Mouse (Mus musculus) CH12.LX (cell line): ENCODE results near the gene Prlh. TPM values are rescaled to one million over a fixed set of nuclear protein-coding genes. Genes with fewer than 3 reads are reported as not detected.

Source experiments
- DNase-seq: peaks from one replicate; pipeline ENCODE4 v3.0.0-alpha.2; 2013; ENCODE audit errors: extremely low read depth
- H3K27ac ChIP-seq: 2 replicates; pipeline ENCODE4 v1.5.1; 2012; ENCODE audit warnings: low read depth, mild to moderate bottlenecking, control low read depth, moderate library complexity; ENCODE audit not compliant: insufficient read depth
- H3K27me3 ChIP-seq: replicated peaks from 2 replicates; pipeline ENCODE3; 2012; ENCODE audit warnings: inconsistent platforms
- H3K36me3 ChIP-seq, 2 experiments: replicated peaks in 1 of 2; 2 replicates each; pipeline versions ENCODE3 to v1.6.1; 2012; ENCODE audit warnings: inconsistent platforms in 1 of 2, low read length in 1 of 2, mild to moderate bottlenecking in 1 of 2, mixed read lengths in 1 of 2, moderate library complexity in 1 of 2; ENCODE audit not compliant: control insufficient read depth in 1 of 2, insufficient read depth in 1 of 2
- H3K4me1 ChIP-seq, 2 experiments: 2 replicates each; pipeline ENCODE4 v1.6.1; 2012; ENCODE audit warnings: inconsistent platforms in 1 of 2, moderate library complexity in 1 of 2; ENCODE audit not compliant: insufficient read depth in 2 of 2, control insufficient read depth in 1 of 2
- H3K4me2 ChIP-seq: 2 replicates; pipeline ENCODE4 v1.6.1; 2012; ENCODE audit warnings: low read depth, mild to moderate bottlenecking, control low read depth; ENCODE audit not compliant: poor library complexity, insufficient read depth, severe bottlenecking
- H3K4me3 ChIP-seq, 3 experiments: fragments of 150-350 bp in 1 of 3; sonication (generic) in 1 of 3; replicated peaks in 1 of 3; 2 replicates each; pipeline versions ENCODE3 to v1.5.1; 2011 to 2012; ENCODE audit warnings: low read depth in 2 of 3, low read length in 2 of 3, mild to moderate bottlenecking in 2 of 3, moderate library complexity in 2 of 3, control low read depth in 1 of 3, improper control_type of control experiment in 1 of 3, inconsistent platforms in 1 of 3, mixed read lengths in 1 of 3; ENCODE audit not compliant: poor library complexity in 1 of 3
- H3K79me2 ChIP-seq: replicated peaks from 2 replicates; pipeline ENCODE4 v1.6.1; 2012; ENCODE audit warnings: mild to moderate bottlenecking, moderate library complexity; ENCODE audit not compliant: control insufficient read depth, poor library complexity, insufficient read depth, severe bottlenecking; ENCODE audit errors: extremely low read depth
- H3K9ac ChIP-seq: 2 replicates; pipeline ENCODE4 v1.6.1; 2012; ENCODE audit warnings: low read depth, mild to moderate bottlenecking, control low read depth, moderate library complexity; ENCODE audit not compliant: insufficient read depth
- H3K9me3 ChIP-seq: replicated peaks from 2 replicates; pipeline ENCODE3; 2012; ENCODE audit warnings: low read length, inconsistent platforms, mixed read lengths
- BHLHE40 ChIP-seq: IDR thresholded peaks from 2 replicates; pipeline ENCODE4 v1.6.1; 2011; ENCODE audit warnings: mild to moderate bottlenecking, low read depth, low read length, improper control_type of control experiment
- CHD2 ChIP-seq: IDR thresholded peaks from 2 replicates; pipeline ENCODE4 v1.6.1; 2011; ENCODE audit warnings: low read length, improper control_type of control experiment
- CTCF ChIP-seq, 2 experiments: IDR thresholded peaks in 1 of 2; conservative IDR thresholded peaks in 1 of 2; 2 replicates each; pipeline ENCODE4 v1.5.1; 2011 to 2012; ENCODE audit warnings: low read depth in 2 of 2, low read length in 2 of 2, improper control_type of control experiment in 1 of 2, inconsistent platforms in 1 of 2, mild to moderate bottlenecking in 1 of 2, moderate library complexity in 1 of 2
- E2F4 ChIP-seq: IDR thresholded peaks from 2 replicates; pipeline ENCODE4 v1.6.1; 2011; ENCODE audit warnings: low read depth, low read length, improper control_type of control experiment; ENCODE audit not compliant: insufficient replicate concordance
- ELF1 ChIP-seq: IDR thresholded peaks from 2 replicates; pipeline ENCODE4 v1.6.1; 2014; ENCODE audit warnings: low read depth, mild to moderate bottlenecking, inconsistent platforms, low read length, improper control_type of control experiment
- EP300 ChIP-seq: IDR thresholded peaks from 2 replicates; pipeline ENCODE4 v1.6.1; 2011; ENCODE audit warnings: low read length, improper control_type of control experiment
- GABPA ChIP-seq: IDR thresholded peaks from 2 replicates; pipeline ENCODE4 v1.6.1; 2012; ENCODE audit warnings: low read depth, low read length, improper control_type of control experiment, inconsistent platforms; ENCODE audit not compliant: insufficient replicate concordance
- IRF4 ChIP-seq: IDR thresholded peaks from 2 replicates; pipeline ENCODE4 v1.6.1; 2014; ENCODE audit warnings: low read depth, mild to moderate bottlenecking, inconsistent platforms, low read length, improper control_type of control experiment
- JUN ChIP-seq: IDR thresholded peaks from 2 replicates; pipeline ENCODE4 v1.6.1; 2011; ENCODE audit warnings: low read depth, mild to moderate bottlenecking, low read length, improper control_type of control experiment, moderate library complexity; ENCODE audit not compliant: insufficient read depth
- JUND ChIP-seq: conservative IDR thresholded peaks from 2 replicates; pipeline ENCODE4 v1.6.1; 2011; ENCODE audit warnings: low read depth, low read length, improper control_type of control experiment
- MAFK ChIP-seq: IDR thresholded peaks from 2 replicates; pipeline ENCODE4 v1.6.1; 2011; ENCODE audit warnings: low read length, improper control_type of control experiment; ENCODE audit not compliant: insufficient replicate concordance
- MAX ChIP-seq: IDR thresholded peaks from 2 replicates; pipeline ENCODE4 v1.6.1; 2011; ENCODE audit warnings: low read length, improper control_type of control experiment
- MAZ ChIP-seq: IDR thresholded peaks from 2 replicates; pipeline ENCODE4 v1.6.1; 2012; ENCODE audit warnings: low read depth, mild to moderate bottlenecking, inconsistent platforms, low read length, improper control_type of control experiment, moderate library complexity
- MXI1 ChIP-seq: IDR thresholded peaks from 2 replicates; pipeline ENCODE4 v1.6.1; 2011; ENCODE audit warnings: mild to moderate bottlenecking, low read depth, low read length, improper control_type of control experiment
- MYC ChIP-seq: IDR thresholded peaks from 2 replicates; pipeline ENCODE4 v1.6.1; 2011; ENCODE audit warnings: low read depth, mild to moderate bottlenecking, improper control_type of control experiment, low read length
- NELFE ChIP-seq: IDR thresholded peaks from 2 replicates; pipeline ENCODE4 v1.6.1; 2011; ENCODE audit warnings: low read depth, low read length, improper control_type of control experiment
- NRF1 ChIP-seq: IDR thresholded peaks from 2 replicates; pipeline ENCODE4 v1.6.1; 2014; ENCODE audit warnings: low read depth, mild to moderate bottlenecking, inconsistent platforms, low read length, improper control_type of control experiment, moderate library complexity
- PAX5 ChIP-seq: IDR thresholded peaks from 2 replicates; pipeline ENCODE4 v1.6.1; 2012; ENCODE audit warnings: low read length, inconsistent platforms, mixed read lengths
- POLR2A ChIP-seq: IDR thresholded peaks from 2 replicates; pipeline ENCODE4 v1.6.1; 2011; ENCODE audit warnings: low read depth, mild to moderate bottlenecking, improper control_type of control experiment, low read length
- RAD21 ChIP-seq: IDR thresholded peaks from 2 replicates; pipeline ENCODE4 v1.6.1; 2011; ENCODE audit warnings: low read depth, mild to moderate bottlenecking, low read length, improper control_type of control experiment, moderate library complexity
- RCOR1 ChIP-seq: conservative IDR thresholded peaks from 2 replicates; pipeline ENCODE4 v1.6.1; 2012; ENCODE audit warnings: low read depth, mild to moderate bottlenecking, inconsistent platforms, low read length, improper control_type of control experiment
- SIN3A ChIP-seq: IDR thresholded peaks from 2 replicates; pipeline ENCODE4 v1.6.1; 2012; ENCODE audit warnings: low read length, improper control_type of control experiment, inconsistent platforms
- SMC3 ChIP-seq: IDR thresholded peaks from 2 replicates; pipeline ENCODE4 v1.6.1; 2011; ENCODE audit warnings: low read depth, low read length, improper control_type of control experiment
- TBP ChIP-seq: conservative IDR thresholded peaks from 2 replicates; pipeline ENCODE4 v1.6.1; 2011; ENCODE audit warnings: low read depth, low read length, improper control_type of control experiment
- UBTF ChIP-seq: IDR thresholded peaks from 2 replicates; pipeline ENCODE4 v1.6.1; 2012; ENCODE audit warnings: low read depth, mild to moderate bottlenecking, inconsistent platforms, low read length, improper control_type of control experiment, moderate library complexity
- ZC3H11A ChIP-seq: IDR thresholded peaks from 2 replicates; pipeline ENCODE4 v1.6.1; 2012; ENCODE audit warnings: low read depth, mild to moderate bottlenecking, inconsistent platforms, low read length, improper control_type of control experiment
- ZKSCAN1 ChIP-seq: IDR thresholded peaks from 2 replicates; pipeline ENCODE4 v1.6.1; 2012; ENCODE audit warnings: low read depth, inconsistent platforms, low read length, improper control_type of control experiment, borderline replicate concordance
- ZMIZ1 ChIP-seq: IDR thresholded peaks from 2 replicates; pipeline ENCODE4 v1.6.1; 2012; ENCODE audit warnings: low read depth, mild to moderate bottlenecking, inconsistent platforms, low read length, improper control_type of control experiment
- dilution Hi-C: fragments of 300-500 bp; cut with MboI; formaldehyde crosslinking; loops from 2 replicates; pipeline ENCODE4 v1.14.3; 2020; ENCODE audit warnings: low sequenced_read_pairs; ENCODE audit not compliant: extremely low pct_unique_long_range_greater_than_20kb, extremely low pct_ligation_motif_present
- in situ Hi-C: fragments of 300-500 bp; cut with MboI; formaldehyde crosslinking; loops from 3 replicates; pipeline ENCODE4 v1.14.3; 2019; ENCODE audit warnings: low sequenced_read_pairs, low pct_ligation_motif_present, low pct_unique_long_range_greater_than_20kb, mixed read lengths
- polyA plus RNA-seq: library from polyadenylated mRNA; unstranded; fragments of >175 nt; gene quantifications from 2 replicates; pipeline ENCODE4 v1.2.1, GENCODE M21; 2012; ENCODE audit warnings: low read depth; ENCODE audit not compliant: insufficient read length
- total RNA-seq, 2 experiments: library from RNA; depleted of rRNA; stranded (reverse); fragments of 300-350 nt in 1 of 2; fragments of >200 nt in 1 of 2; gene quantifications; 2 replicates each; pipeline ENCODE4 v1.2.3; 2012 to 2014

Prlh gene
- total and polyA plus RNA-seq, 3 experiments, result not detected

DNA sequence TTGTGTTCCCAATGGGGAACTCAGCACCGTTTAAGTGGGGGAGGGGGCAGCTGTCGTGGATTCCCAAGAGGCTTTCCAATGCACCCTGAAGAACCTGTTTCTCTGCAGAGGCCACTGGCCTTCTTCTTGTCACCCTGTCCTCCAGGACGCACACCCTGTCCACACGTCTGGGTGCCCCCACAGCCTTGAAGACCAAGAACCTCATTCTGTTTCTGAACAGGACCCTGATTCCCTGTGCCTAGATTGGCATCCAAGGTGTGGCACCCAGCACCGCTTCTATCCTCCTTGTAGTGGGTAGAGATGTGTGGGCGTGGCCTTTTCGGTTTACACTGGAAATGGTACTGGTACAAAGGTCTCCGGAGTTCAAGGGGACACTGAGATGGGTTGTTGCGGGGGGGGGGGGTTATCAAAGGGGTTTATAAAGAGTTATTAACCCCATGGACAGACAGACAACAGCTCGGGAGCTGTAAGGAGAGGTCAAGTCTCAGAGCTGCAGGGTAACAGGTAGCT, 17.0 kb downstream of the Prlh start:
- peaks cover 62% of the 10 kb centered on the region for H3K27me3 ChIP-seq
- TF ChIP-seq E2F4, result no peak
- TF ChIP-seq PAX5, result no peak
- TF ChIP-seq MXI1, result no peak
- TF ChIP-seq MAFK, result no peak
- TF ChIP-seq ZKSCAN1, result no peak
- no peak for TF ChIP-seq MAX
- TF ChIP-seq RAD21, result no peak
- no peak for TF ChIP-seq NELFE
- no peak for TF ChIP-seq RCOR1
- no peak for TF ChIP-seq GABPA
- TF ChIP-seq CHD2, result no peak
- TF ChIP-seq ZMIZ1, result no peak
- TF ChIP-seq BHLHE40, result no peak
- TF ChIP-seq UBTF, result no peak
- TF ChIP-seq JUN, result no peak
- no peak for TF ChIP-seq MAZ
- TF ChIP-seq SIN3A, result no peak
- TF ChIP-seq POLR2A, result no peak
- TF ChIP-seq EP300, result no peak
- H3K4me1 ChIP-seq, result peaks cover 0 to 4% of the 10 kb centered on the region in 2 experiments; a peak in 1 of 4 replicates
- no peak overlapping the region for H3K4me3 ChIP-seq
- in situ Hi-C loops, result loop anchor here (5.0 to 10.0 kb wide), 2 partner anchors 132 to 275 kb away; no protein-coding TSS in a partner anchor
- dilution Hi-C loops, result no loop called here
- no peaks in the 10 kb centered on the region for H3K9me3 ChIP-seq
- no peak overlapping the region for H3K4me2 ChIP-seq
- no peak for DNase-seq
- H3K27ac ChIP-seq, result no peak overlapping the region
- H3K36me3 ChIP-seq, result no peaks in the 10 kb centered on the region
- H3K79me2 ChIP-seq, result no peaks in the 10 kb centered on the region
- H3K9ac ChIP-seq, result no peak overlapping the region

GRCm38 (mm10) chr1:90972911-90973573, 20.1 kb downstream of the Prlh start:
- in situ Hi-C loops, result loop anchor here (5.0 to 10.0 kb wide), 2 partner anchors 129 to 272 kb away; no protein-coding TSS in a partner anchor
- no peaks in the 10 kb centered on the region for H3K79me2 ChIP-seq
- no peaks in the 10 kb centered on the region for H3K9me3 ChIP-seq

More at GRCm38 (mm10) chr1:90972911-90973573, 20.1 kb downstream of the Prlh start:
- H3K4me3 ChIP-seq, result no peak overlapping the region
- peak; percentile 67 for TF ChIP-seq BHLHE40
- TF ChIP-seq CTCF (conservative IDR thresholded peaks at IDR 0.05 in 1 of 2, IDR thresholded peaks at IDR 0.05 in 1 of 2; ENCODE audit: low read depth in 2 of 2, low read length in 2 of 2), result peak; percentile 82 to 94
- TF ChIP-seq RCOR1, result no peak
- no peak for TF ChIP-seq JUND
- no peak for TF ChIP-seq IRF4
- peak; percentile 33; the same call in 1 of the 2 replicates for TF ChIP-seq ELF1
- no peak for TF ChIP-seq TBP
- TF ChIP-seq MAZ, result no peak; the same call in 1 of the 2 replicates
- peak; percentile 82 for TF ChIP-seq ZC3H11A
- TF ChIP-seq SMC3, result peak; percentile 92
- TF ChIP-seq MYC, result peak; percentile 69; the same call in 1 of the 2 replicates
- peak; percentile 52 for TF ChIP-seq NRF1
- peak; percentile 97 for TF ChIP-seq RAD21
- H3K27me3 ChIP-seq, result peaks cover 40% of the 10 kb centered on the region
- H3K27ac ChIP-seq, result no peak overlapping the region
- DNase-seq, result peak; percentile 66
- no peaks in the 10 kb centered on the region for H3K36me3 ChIP-seq
- dilution Hi-C loops, result no loop called here
- H3K4me1 ChIP-seq, result peaks cover 0 to 4% of the 10 kb centered on the region in 2 experiments; a peak in 1 of 4 replicates
- H3K4me2 ChIP-seq, result no peak overlapping the region
- H3K9ac ChIP-seq, result no peak overlapping the region
